Mouse (Mus musculus) hindbrain, embryonic 15.5 days (tissue): ENCODE results near the gene Aldh3b3. TPM values are rescaled to one million over a fixed set of nuclear protein-coding genes. Genes with fewer than 3 reads are reported as not detected.

Experiments used
- ATAC-seq: fragments of 200-750 bp; cut with Nextera tagmentation; 2 replicates; pipeline ENCODE4 v1.8.0; 2017; ENCODE audit warnings: low read depth, moderate number of reproducible peaks, moderate TSS enrichment; ENCODE audit not compliant: low FRiP score
- H3K27ac ChIP-seq: fragments of 300-500 bp; sonication (generic); replicated peaks from 2 replicates; pipeline ENCODE4 v1.5.1; 2015; ENCODE audit warnings: mild to moderate bottlenecking, inconsistent platforms
- H3K27me3 ChIP-seq: fragments of 300-500 bp; sonication (generic); 2 replicates; pipeline ENCODE4 v1.6.1; 2015; ENCODE audit warnings: control low read depth, inconsistent platforms
- H3K36me3 ChIP-seq: fragments of 300-500 bp; sonication (generic); 2 replicates; pipeline ENCODE4 v1.6.1; 2015; ENCODE audit warnings: control low read depth, inconsistent platforms
- H3K4me1 ChIP-seq: fragments of 300-500 bp; sonication (generic); replicated peaks from 2 replicates; pipeline ENCODE4 v1.6.1; 2015; ENCODE audit warnings: control low read depth, inconsistent platforms
- H3K4me2 ChIP-seq: fragments of 300-500 bp; sonication (generic); 2 replicates; pipeline ENCODE4 v1.6.1; 2015; ENCODE audit warnings: moderate library complexity, mild to moderate bottlenecking, inconsistent platforms
- H3K4me3 ChIP-seq: fragments of 300-500 bp; sonication (generic); 2 replicates; pipeline ENCODE4 v1.5.1; 2015; ENCODE audit warnings: mild to moderate bottlenecking, inconsistent platforms
- H3K9ac ChIP-seq: fragments of 300-500 bp; sonication (generic); 2 replicates; pipeline ENCODE4 v1.6.1; 2015; ENCODE audit warnings: inconsistent platforms
- H3K9me3 ChIP-seq: fragments of 300-500 bp; sonication (generic); 2 replicates; pipeline ENCODE4 v1.6.1; 2016; ENCODE audit warnings: control low read depth, inconsistent platforms
- WGBS: fragments of 180-500 bp; shearing (Covaris S2); methylation state at CpG from one replicate; pipeline ENCODE4 v1.1.7; 2015; 5-methylcytosine and 5-hydroxymethylcytosine counted together
- polyA plus RNA-seq: library from polyadenylated mRNA; unstranded; fragments of >200 nt; fragmentation: Nextera tagmentation; extraction: Ambion mirVana; gene quantifications from 2 replicates; pipeline ENCODE4 v1.2.1, GENCODE M21; 2015

Gene Aldh3b3
- polyA plus RNA-seq, 1 experiment from 2014 or later = not detected

DNA sequence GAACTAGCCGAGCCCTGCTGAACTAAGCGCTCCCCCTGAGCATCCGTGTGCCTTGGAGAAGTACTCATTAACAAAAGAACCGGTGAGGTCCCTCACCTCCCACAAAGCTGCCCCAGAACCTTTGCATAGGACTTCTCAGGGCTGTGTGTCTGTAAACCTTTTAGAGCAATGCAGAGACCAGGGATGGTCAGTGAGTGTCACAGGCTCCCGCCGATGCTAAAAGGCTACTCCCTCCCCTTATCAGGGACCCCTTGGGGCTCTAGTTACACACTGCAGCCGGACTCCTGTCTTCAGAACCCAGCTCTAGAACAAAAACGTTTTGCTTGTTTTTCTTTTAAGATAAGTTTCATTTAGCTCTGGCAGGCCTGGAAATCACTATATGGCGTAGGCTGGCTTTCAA is 54.6 kb downstream of the Aldh3b3 start:
- peak overlapping the region; percentile 84 for H3K4me3 ChIP-seq
- H3K27me3 ChIP-seq = no peaks in the 10 kb centered on the region
- no peak for ATAC-seq
- no peaks in the 10 kb centered on the region for H3K9me3 ChIP-seq
- peaks cover 15% of the 10 kb centered on the region for H3K36me3 ChIP-seq
- peak overlapping the region; percentile 49 for H3K4me2 ChIP-seq
- H3K9ac ChIP-seq = no peak overlapping the region; the same call in 1 of the 2 replicates
- 19% methylated on average over 9 of the region's 9 CpGs for WGBS
- H3K27ac ChIP-seq = no peak overlapping the region
- H3K4me1 ChIP-seq = peaks cover 12% of the 10 kb centered on the region

DNA sequence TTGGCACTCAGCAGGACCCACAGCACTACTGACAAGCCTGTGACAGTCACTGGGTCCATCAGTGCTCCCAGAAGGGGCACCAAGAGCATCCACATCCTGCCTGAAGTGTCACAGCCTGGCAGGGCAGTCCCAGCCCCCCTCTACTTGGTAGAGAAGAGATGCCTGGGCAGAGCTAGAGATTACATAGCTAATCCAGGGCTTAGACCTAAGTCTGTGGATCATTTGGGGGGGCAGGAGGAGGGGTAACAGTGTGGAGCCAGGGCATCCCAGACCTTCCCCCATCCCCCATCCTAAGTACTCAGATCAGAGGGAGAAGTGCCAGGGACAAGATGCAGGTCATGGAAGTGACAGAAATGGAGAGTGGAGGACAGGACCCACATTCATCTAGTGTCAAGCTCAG is 56.4 kb downstream of the Aldh3b3 start:
- Histone ChIP-seq H3K9ac (no peak overlapping the region), H3K4me1 (peaks cover 21% of the 10 kb centered on the region), H3K27me3 (no peaks in the 10 kb centered on the region), H3K4me3 (no peak overlapping the region), H3K36me3 (peaks cover 1% of the 10 kb centered on the region; the same call in 1 of the 2 replicates), H3K27ac (no peak overlapping the region), H3K4me2 (no peak overlapping the region), H3K9me3 (no peaks in the 10 kb centered on the region)
- no peak for ATAC-seq

- Histone ChIP-seq H3K4me3 (no peak overlapping the region), H3K4me1 (peaks cover 21% of the 10 kb centered on the region), H3K4me2 (no peak overlapping the region), H3K27ac (no peak overlapping the region), H3K36me3 (no peaks in the 10 kb centered on the region), H3K27me3 (no peaks in the 10 kb centered on the region), H3K9me3 (no peaks in the 10 kb centered on the region), H3K9ac (no peak overlapping the region)
- no peak for ATAC-seq
- 56% methylated on average over 5 of the region's 5 CpGs for WGBS
Measured at GRCm38 (mm10) chr19:4015635-4016034, 57.2 kb downstream of the Aldh3b3 start.

- Histone ChIP-seq H3K4me1 (peaks cover 8% of the 10 kb centered on the region; the same call in 1 of the 2 replicates), H3K27me3 (no peaks in the 10 kb centered on the region), H3K4me3 (no peak overlapping the region), H3K4me2 (no peak overlapping the region), H3K9me3 (no peaks in the 10 kb centered on the region), H3K27ac (no peak overlapping the region), H3K9ac (no peak overlapping the region), H3K36me3 (no peaks in the 10 kb centered on the region)
- ATAC-seq = no peak
- WGBS = 76% methylated on average over 10 of the region's 10 CpGs
Measured at GRCm38 (mm10) chr19:4017921-4018587, 59.6 kb downstream of the Aldh3b3 start.

DNA sequence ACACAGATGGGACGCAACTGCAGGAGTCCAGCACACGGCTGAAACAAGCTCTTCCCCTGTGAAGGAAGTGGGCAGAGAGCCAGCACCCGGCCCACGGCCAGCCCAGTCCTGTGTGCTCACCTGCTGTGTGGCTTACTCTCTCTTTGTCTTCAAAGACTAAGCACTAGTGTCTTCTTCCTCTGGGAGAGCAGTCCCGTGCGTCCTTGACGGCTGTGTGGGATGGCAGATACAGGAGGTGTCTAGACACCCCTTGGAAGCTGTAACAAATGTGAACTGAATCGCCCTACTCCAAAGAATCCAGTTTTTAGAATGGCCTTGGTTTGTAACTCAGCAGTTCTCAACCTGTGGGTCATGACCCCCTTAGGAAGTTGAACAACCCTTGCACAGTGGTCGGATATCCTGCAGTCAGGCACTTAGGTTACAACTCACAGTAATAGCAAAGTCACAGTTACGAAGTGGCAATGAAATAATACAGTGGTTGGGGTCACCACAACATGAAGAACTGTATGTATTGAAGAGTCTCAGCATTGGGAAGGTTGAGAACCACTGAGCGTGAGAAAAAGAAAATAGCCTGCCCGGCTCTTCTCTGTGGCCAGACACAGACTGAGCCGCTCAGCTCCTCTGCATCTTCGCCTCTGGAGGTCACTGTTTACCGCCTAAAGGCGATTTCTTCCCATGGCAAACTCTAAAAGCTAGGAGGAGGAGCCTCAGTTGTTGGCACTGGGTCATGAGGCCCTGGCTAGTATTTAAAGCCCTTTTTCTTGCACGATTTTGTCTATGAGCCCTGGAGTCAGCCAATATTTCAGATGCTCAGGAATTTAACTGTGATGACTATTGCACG is 60.5 kb downstream of the Aldh3b3 start:
- peak; percentile 86 for ATAC-seq
- no peaks in the 10 kb centered on the region for H3K27me3 ChIP-seq
- 25% methylated on average over 18 of the region's 18 CpGs for WGBS
- H3K27ac ChIP-seq = no peak overlapping the region
- H3K36me3 ChIP-seq = no peaks in the 10 kb centered on the region
- no peak overlapping the region for H3K9ac ChIP-seq
- no peak overlapping the region; the same call in 1 of the 2 replicates for H3K4me2 ChIP-seq
- H3K9me3 ChIP-seq = no peaks in the 10 kb centered on the region
- no peak overlapping the region for H3K4me3 ChIP-seq
- H3K4me1 ChIP-seq = peaks cover 8% of the 10 kb centered on the region; the same call in 1 of the 2 replicates

Other genes with a start within 250 kb of the Aldh3b3 start
- gene Kmt5b, start 191.2 kb upstream of the Aldh3b3 start, polyA plus RNA-seq = 44.9 and 49.3 TPM in 2 replicates
- 64.6 and 66.6 TPM in 2 replicates for gene Chka, start 106.9 kb upstream of the Aldh3b3 start, polyA plus RNA-seq
- gene Tcirg1, start 51.5 kb upstream of the Aldh3b3 start, polyA plus RNA-seq = 16.4 and 16.8 TPM in 2 replicates
- 280 and 290 TPM in 2 replicates for gene Ndufs8, start 45.9 kb upstream of the Aldh3b3 start, polyA plus RNA-seq
- gene Aldh3b1, start 28.8 kb upstream of the Aldh3b3 start, polyA plus RNA-seq = 2.7 and 3.0 TPM in 2 replicates
- 11.9 and 14.0 TPM in 2 replicates for gene Unc93b1, start 23.5 kb upstream of the Aldh3b3 start, polyA plus RNA-seq
- 0.18 and 0.27 TPM in 2 replicates for gene Aldh3b2, start 13.7 kb downstream of the Aldh3b3 start, polyA plus RNA-seq
- 2.5 and 3.0 TPM in 2 replicates for gene Acy3, start 27.9 kb downstream of the Aldh3b3 start, polyA plus RNA-seq
- gene Tbx10, start 34.1 kb downstream of the Aldh3b3 start, polyA plus RNA-seq = 0.31 and 0.40 TPM in 2 replicates
- gene Nudt8, start 41.9 kb downstream of the Aldh3b3 start, polyA plus RNA-seq = 25.8 and 26.5 TPM in 2 replicates
- 5.1 and 5.5 TPM in 2 replicates for gene Gm49405, start 42.0 kb downstream of the Aldh3b3 start, polyA plus RNA-seq
- 5.9 and 6.4 TPM in 2 replicates for gene Doc2g, start 44.7 kb downstream of the Aldh3b3 start, polyA plus RNA-seq
- 244 and 247 TPM in 2 replicates for gene Ndufv1, start 54.2 kb downstream of the Aldh3b3 start, polyA plus RNA-seq
- gene Gstp1, start 79.3 kb downstream of the Aldh3b3 start, polyA plus RNA-seq = 534 and 573 TPM in 2 replicates
- 0.60 and 2.2 TPM in 2 replicates for gene Gstp2, start 87.4 kb downstream of the Aldh3b3 start, polyA plus RNA-seq
- not detected in 2 replicates for gene Gstp3, start 100.9 kb downstream of the Aldh3b3 start, polyA plus RNA-seq
- gene Cabp2, start 122.9 kb downstream of the Aldh3b3 start, polyA plus RNA-seq = not detected in 2 replicates
- gene Cdk2ap2, start 138.5 kb downstream of the Aldh3b3 start, polyA plus RNA-seq = 82.5 and 92.5 TPM in 2 replicates
- gene Pitpnm1, start 141.4 kb downstream of the Aldh3b3 start, polyA plus RNA-seq = 74.3 and 81.1 TPM in 2 replicates
- gene Aip, start 167.2 kb downstream of the Aldh3b3 start, polyA plus RNA-seq = 102 and 104 TPM in 2 replicates
- gene Gpr152, start 181.1 kb downstream of the Aldh3b3 start, polyA plus RNA-seq = 0.04 and 0.05 TPM in 2 replicates
- 0.21 and 0.26 TPM in 2 replicates for gene Cabp4, start 185.4 kb downstream of the Aldh3b3 start, polyA plus RNA-seq
- gene Coro1b, start 190.0 kb downstream of the Aldh3b3 start, polyA plus RNA-seq = 119 and 121 TPM in 2 replicates
- 0.26 and 0.83 TPM in 2 replicates for gene Ptprcap, start 195.0 kb downstream of the Aldh3b3 start, polyA plus RNA-seq
- 47.8 and 56.7 TPM in 2 replicates for gene Rps6kb2, start 204.7 kb downstream of the Aldh3b3 start, polyA plus RNA-seq
- 5.6 and 6.1 TPM in 2 replicates for gene Carns1, start 216.8 kb downstream of the Aldh3b3 start, polyA plus RNA-seq
- gene Tbc1d10c, start 232.6 kb downstream of the Aldh3b3 start, polyA plus RNA-seq = 0.98 and 1.5 TPM in 2 replicates
- 582 and 587 TPM in 2 replicates for gene Ppp1ca, start 233.4 kb downstream of the Aldh3b3 start, polyA plus RNA-seq
- 25.5 and 27.5 TPM in 2 replicates for gene Rad9a, start 243.0 kb downstream of the Aldh3b3 start, polyA plus RNA-seq